Mouse (Mus musculus) CH12.LX (cell line): Measurements from ENCODE around the gene Hagh. TPM values are rescaled to one million over a fixed set of nuclear protein-coding genes. Genes with fewer than 3 reads are reported as not detected.
A peak's percentile ranks its signal among the peaks of the same experiment; 100 is the strongest.

Source experiments
- DNase-seq: peaks from one replicate; pipeline ENCODE4 v3.0.0-alpha.2; 2013; ENCODE audit errors: extremely low read depth
- H3K27ac ChIP-seq: 2 replicates; pipeline ENCODE4 v1.5.1; 2012; ENCODE audit warnings: low read depth, mild to moderate bottlenecking, control low read depth, moderate library complexity; ENCODE audit not compliant: insufficient read depth
- H3K27me3 ChIP-seq: replicated peaks from 2 replicates; pipeline ENCODE3; 2012; ENCODE audit warnings: inconsistent platforms
- H3K36me3 ChIP-seq, 2 experiments: replicated peaks in 1 of 2; 2 replicates each; pipeline versions ENCODE3 to v1.6.1; 2012; ENCODE audit warnings: inconsistent platforms in 1 of 2, low read length in 1 of 2, mild to moderate bottlenecking in 1 of 2, mixed read lengths in 1 of 2, moderate library complexity in 1 of 2; ENCODE audit not compliant: control insufficient read depth in 1 of 2, insufficient read depth in 1 of 2
- H3K4me1 ChIP-seq, 2 experiments: 2 replicates each; pipeline ENCODE4 v1.6.1; 2012; ENCODE audit warnings: inconsistent platforms in 1 of 2, moderate library complexity in 1 of 2; ENCODE audit not compliant: insufficient read depth in 2 of 2, control insufficient read depth in 1 of 2
- H3K4me2 ChIP-seq: 2 replicates; pipeline ENCODE4 v1.6.1; 2012; ENCODE audit warnings: low read depth, mild to moderate bottlenecking, control low read depth; ENCODE audit not compliant: poor library complexity, insufficient read depth, severe bottlenecking
- H3K4me3 ChIP-seq, 3 experiments: fragments of 150-350 bp in 1 of 3; sonication (generic) in 1 of 3; replicated peaks in 1 of 3; 2 replicates each; pipeline versions ENCODE3 to v1.5.1; 2011 to 2012; ENCODE audit warnings: low read depth in 2 of 3, low read length in 2 of 3, mild to moderate bottlenecking in 2 of 3, moderate library complexity in 2 of 3, control low read depth in 1 of 3, improper control_type of control experiment in 1 of 3, inconsistent platforms in 1 of 3, mixed read lengths in 1 of 3; ENCODE audit not compliant: poor library complexity in 1 of 3
- H3K79me2 ChIP-seq: replicated peaks from 2 replicates; pipeline ENCODE4 v1.6.1; 2012; ENCODE audit warnings: mild to moderate bottlenecking, moderate library complexity; ENCODE audit not compliant: control insufficient read depth, poor library complexity, insufficient read depth, severe bottlenecking; ENCODE audit errors: extremely low read depth
- H3K9ac ChIP-seq: 2 replicates; pipeline ENCODE4 v1.6.1; 2012; ENCODE audit warnings: low read depth, mild to moderate bottlenecking, control low read depth, moderate library complexity; ENCODE audit not compliant: insufficient read depth
- H3K9me3 ChIP-seq: replicated peaks from 2 replicates; pipeline ENCODE3; 2012; ENCODE audit warnings: low read length, inconsistent platforms, mixed read lengths
- BHLHE40 ChIP-seq: IDR thresholded peaks from 2 replicates; pipeline ENCODE4 v1.6.1; 2011; ENCODE audit warnings: mild to moderate bottlenecking, low read depth, low read length, improper control_type of control experiment
- EP300 ChIP-seq: IDR thresholded peaks from 2 replicates; pipeline ENCODE4 v1.6.1; 2011; ENCODE audit warnings: low read length, improper control_type of control experiment
- ETS1 ChIP-seq: conservative IDR thresholded peaks from 2 replicates; pipeline ENCODE4 v1.6.1; 2012; ENCODE audit warnings: low read depth, mild to moderate bottlenecking, inconsistent platforms, low read length, improper control_type of control experiment, moderate library complexity
- GABPA ChIP-seq: IDR thresholded peaks from 2 replicates; pipeline ENCODE4 v1.6.1; 2012; ENCODE audit warnings: low read depth, low read length, improper control_type of control experiment, inconsistent platforms; ENCODE audit not compliant: insufficient replicate concordance
- HCFC1 ChIP-seq: IDR thresholded peaks from 2 replicates; pipeline ENCODE4 v1.6.1; 2012; ENCODE audit warnings: low read depth, mild to moderate bottlenecking, inconsistent platforms, low read length, improper control_type of control experiment
- IRF4 ChIP-seq: IDR thresholded peaks from 2 replicates; pipeline ENCODE4 v1.6.1; 2014; ENCODE audit warnings: low read depth, mild to moderate bottlenecking, inconsistent platforms, low read length, improper control_type of control experiment
- JUN ChIP-seq: IDR thresholded peaks from 2 replicates; pipeline ENCODE4 v1.6.1; 2011; ENCODE audit warnings: low read depth, mild to moderate bottlenecking, low read length, improper control_type of control experiment, moderate library complexity; ENCODE audit not compliant: insufficient read depth
- MAX ChIP-seq: IDR thresholded peaks from 2 replicates; pipeline ENCODE4 v1.6.1; 2011; ENCODE audit warnings: low read length, improper control_type of control experiment
- MAZ ChIP-seq: IDR thresholded peaks from 2 replicates; pipeline ENCODE4 v1.6.1; 2012; ENCODE audit warnings: low read depth, mild to moderate bottlenecking, inconsistent platforms, low read length, improper control_type of control experiment, moderate library complexity
- MEF2A ChIP-seq: IDR thresholded peaks from 2 replicates; pipeline ENCODE4 v1.6.1; 2014; ENCODE audit warnings: low read depth, mild to moderate bottlenecking, inconsistent platforms, low read length, improper control_type of control experiment, borderline replicate concordance
- MXI1 ChIP-seq: IDR thresholded peaks from 2 replicates; pipeline ENCODE4 v1.6.1; 2011; ENCODE audit warnings: mild to moderate bottlenecking, low read depth, low read length, improper control_type of control experiment
- PAX5 ChIP-seq: IDR thresholded peaks from 2 replicates; pipeline ENCODE4 v1.6.1; 2012; ENCODE audit warnings: low read length, inconsistent platforms, mixed read lengths
- POLR2A ChIP-seq: IDR thresholded peaks from 2 replicates; pipeline ENCODE4 v1.6.1; 2011; ENCODE audit warnings: low read depth, mild to moderate bottlenecking, improper control_type of control experiment, low read length
- RCOR1 ChIP-seq: conservative IDR thresholded peaks from 2 replicates; pipeline ENCODE4 v1.6.1; 2012; ENCODE audit warnings: low read depth, mild to moderate bottlenecking, inconsistent platforms, low read length, improper control_type of control experiment
- SIN3A ChIP-seq: IDR thresholded peaks from 2 replicates; pipeline ENCODE4 v1.6.1; 2012; ENCODE audit warnings: low read length, improper control_type of control experiment, inconsistent platforms
- TBP ChIP-seq: conservative IDR thresholded peaks from 2 replicates; pipeline ENCODE4 v1.6.1; 2011; ENCODE audit warnings: low read depth, low read length, improper control_type of control experiment
- UBTF ChIP-seq: IDR thresholded peaks from 2 replicates; pipeline ENCODE4 v1.6.1; 2012; ENCODE audit warnings: low read depth, mild to moderate bottlenecking, inconsistent platforms, low read length, improper control_type of control experiment, moderate library complexity
- USF1 ChIP-seq: IDR thresholded peaks from 2 replicates; pipeline ENCODE4 v1.6.1; 2014; ENCODE audit warnings: low read depth, mild to moderate bottlenecking, inconsistent platforms, low read length, improper control_type of control experiment
- USF2 ChIP-seq: conservative IDR thresholded peaks from 2 replicates; pipeline ENCODE4 v1.6.1; 2011; ENCODE audit warnings: low read depth, low read length, improper control_type of control experiment
- ZC3H11A ChIP-seq: IDR thresholded peaks from 2 replicates; pipeline ENCODE4 v1.6.1; 2012; ENCODE audit warnings: low read depth, mild to moderate bottlenecking, inconsistent platforms, low read length, improper control_type of control experiment
- ZMIZ1 ChIP-seq: IDR thresholded peaks from 2 replicates; pipeline ENCODE4 v1.6.1; 2012; ENCODE audit warnings: low read depth, mild to moderate bottlenecking, inconsistent platforms, low read length, improper control_type of control experiment
- dilution Hi-C: fragments of 300-500 bp; cut with MboI; formaldehyde crosslinking; loops from 2 replicates; pipeline ENCODE4 v1.14.3; 2020; ENCODE audit warnings: low sequenced_read_pairs; ENCODE audit not compliant: extremely low pct_unique_long_range_greater_than_20kb, extremely low pct_ligation_motif_present
- in situ Hi-C: fragments of 300-500 bp; cut with MboI; formaldehyde crosslinking; loops from 3 replicates; pipeline ENCODE4 v1.14.3; 2019; ENCODE audit warnings: low sequenced_read_pairs, low pct_ligation_motif_present, low pct_unique_long_range_greater_than_20kb, mixed read lengths
- polyA plus RNA-seq: library from polyadenylated mRNA; unstranded; fragments of >175 nt; gene quantifications from 2 replicates; pipeline ENCODE4 v1.2.1, GENCODE M21; 2012; ENCODE audit warnings: low read depth; ENCODE audit not compliant: insufficient read length
- total RNA-seq, 2 experiments: library from RNA; depleted of rRNA; stranded (reverse); fragments of 300-350 nt in 1 of 2; fragments of >200 nt in 1 of 2; gene quantifications; 2 replicates each; pipeline ENCODE4 v1.2.3; 2012 to 2014

Gene Hagh
- total and polyA plus RNA-seq, 3 experiments = 18.9 to 31.0 (median 27.3) TPM

- no peaks in the 10 kb centered on the region for H3K36me3 ChIP-seq
- peak overlapping the region in 1 of 3 experiments; percentile 0 for H3K4me3 ChIP-seq
- H3K9me3 ChIP-seq = no peaks in the 10 kb centered on the region
- H3K4me1 ChIP-seq = 0 out of 4 replicates have a peak, but pooled peaks cover 0 to 3% of the 10 kb centered on the region in 2 experiments
- TF ChIP-seq MXI1 (peak; percentile 49; the same call in 1 of the 2 replicates), BHLHE40 (peak; percentile 51), PAX5 (no peak), MAZ (no peak), IRF4 (peak; percentile 70), ETS1 (peak; percentile 44), JUN (0 out of 2 replicates have a peak, but pooled peaks have one; percentile 16), MEF2A (0 out of 2 replicates have a peak, but pooled peaks have one; percentile 34), USF2 (no peak), EP300 (peak; percentile 63), SIN3A (peak; percentile 53; the same call in 1 of the 2 replicates)
- H3K27ac ChIP-seq = no peak overlapping the region
- peaks cover 23% of the 10 kb centered on the region for H3K27me3 ChIP-seq
- no peak overlapping the region for H3K9ac ChIP-seq
- dilution Hi-C loops (no loop called here), in situ Hi-C loops (no loop called here)
- H3K79me2 ChIP-seq = no peaks in the 10 kb centered on the region
- peak overlapping the region; percentile 35; the same call in 1 of the 2 replicates for H3K4me2 ChIP-seq
- DNase-seq = peak; percentile 33
Measured at GRCm38 (mm10) chr17:24818172-24818571, 21.8 kb upstream of the Hagh start.

DNA sequence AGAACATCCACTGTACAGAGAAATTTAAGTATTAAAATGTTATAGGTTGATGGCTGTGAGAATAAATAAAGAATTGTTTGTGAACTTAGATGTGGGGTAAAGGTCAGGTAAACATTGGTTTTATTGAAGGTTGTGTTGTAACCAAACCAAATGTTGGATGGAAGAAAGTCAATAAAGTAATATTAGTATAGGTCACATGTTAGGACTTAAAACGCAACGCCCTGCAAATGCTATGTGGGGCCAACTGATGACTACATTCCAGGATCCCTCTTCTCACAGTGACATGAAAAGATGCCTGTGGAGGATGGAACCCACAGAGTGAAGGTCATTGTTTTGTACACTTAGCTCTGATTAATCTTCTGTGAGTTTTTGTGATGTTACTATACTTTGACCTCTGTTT is 20.5 kb upstream of the Hagh start:
- no peaks in the 10 kb centered on the region for H3K79me2 ChIP-seq
- no peaks in the 10 kb centered on the region for H3K36me3 ChIP-seq
- H3K4me2 ChIP-seq = no peak overlapping the region
- H3K4me1 ChIP-seq = 0 out of 4 replicates have a peak, but pooled peaks cover 0 to 3% of the 10 kb centered on the region in 2 experiments
- H3K27ac ChIP-seq = no peak overlapping the region
- H3K9ac ChIP-seq = no peak overlapping the region
- no peaks in the 10 kb centered on the region for H3K9me3 ChIP-seq
- dilution Hi-C loops = no loop called here
- in situ Hi-C loops = no loop called here
- no peak for TF ChIP-seq TBP
- TF ChIP-seq ZC3H11A = no peak
- no peak for TF ChIP-seq GABPA
- no peak for TF ChIP-seq USF1
- no peak for TF ChIP-seq HCFC1
- TF ChIP-seq BHLHE40 = no peak
- no peak for TF ChIP-seq RCOR1
- no peak for TF ChIP-seq POLR2A
- TF ChIP-seq UBTF = no peak
- TF ChIP-seq ZMIZ1 = no peak
- no peak for TF ChIP-seq ETS1
- TF ChIP-seq MAX = no peak
- no peak for TF ChIP-seq MXI1
- TF ChIP-seq IRF4 = no peak
- H3K27me3 ChIP-seq = peaks cover 27% of the 10 kb centered on the region
- no peak overlapping the region for H3K4me3 ChIP-seq
- DNase-seq = no peak
